Mouse (Mus musculus): ENCODE results near the gene Zfp398. TPM values are rescaled to one million over a fixed set of nuclear protein-coding genes. Genes with fewer than 3 reads are reported as not detected.

Zfp398 gene
- polyA plus RNA-seq, 1 experiment from 2014 or later: 8.2 TPM

GRCm38 (mm10) chr6:47811324-47811723 lies 24.1 kb upstream of the Zfp398 start:
- no peak for DNase-seq (ENCODE audit: extremely low spot score, low spot score)
- peaks cover 42% of the 10 kb centered on the region for H3K36me3 ChIP-seq (replicated peaks)
- H3K27me3 ChIP-seq (ENCODE audit: poor library complexity, severe bottlenecking): no peaks in the 10 kb centered on the region
- peak overlapping the region; percentile 77 for H3K4me3 ChIP-seq
- peaks cover 34% of the 10 kb centered on the region for H3K4me1 ChIP-seq
- peak overlapping the region; percentile 95 for H3K27ac ChIP-seq
- H3K9me3 ChIP-seq: no peaks in the 10 kb centered on the region
- 84% methylated on average over 5 of the region's 5 CpGs for WGBS

- no peaks in the 10 kb centered on the region for H3K27me3 ChIP-seq (ENCODE audit: poor library complexity, severe bottlenecking)
- DNase-seq (ENCODE audit: extremely low spot score, low spot score): no peak
- peak overlapping the region; percentile 77 for H3K4me3 ChIP-seq
- peaks cover 34% of the 10 kb centered on the region for H3K4me1 ChIP-seq
- no peaks in the 10 kb centered on the region for H3K9me3 ChIP-seq
- peak overlapping the region; percentile 95 for H3K27ac ChIP-seq
- 2% methylated on average over 17 of the region's 17 CpGs for WGBS
- H3K36me3 ChIP-seq (replicated peaks): peaks cover 34% of the 10 kb centered on the region
Measured at GRCm38 (mm10) chr6:47812271-47812915, 23.1 kb upstream of the Zfp398 start.

DNA sequence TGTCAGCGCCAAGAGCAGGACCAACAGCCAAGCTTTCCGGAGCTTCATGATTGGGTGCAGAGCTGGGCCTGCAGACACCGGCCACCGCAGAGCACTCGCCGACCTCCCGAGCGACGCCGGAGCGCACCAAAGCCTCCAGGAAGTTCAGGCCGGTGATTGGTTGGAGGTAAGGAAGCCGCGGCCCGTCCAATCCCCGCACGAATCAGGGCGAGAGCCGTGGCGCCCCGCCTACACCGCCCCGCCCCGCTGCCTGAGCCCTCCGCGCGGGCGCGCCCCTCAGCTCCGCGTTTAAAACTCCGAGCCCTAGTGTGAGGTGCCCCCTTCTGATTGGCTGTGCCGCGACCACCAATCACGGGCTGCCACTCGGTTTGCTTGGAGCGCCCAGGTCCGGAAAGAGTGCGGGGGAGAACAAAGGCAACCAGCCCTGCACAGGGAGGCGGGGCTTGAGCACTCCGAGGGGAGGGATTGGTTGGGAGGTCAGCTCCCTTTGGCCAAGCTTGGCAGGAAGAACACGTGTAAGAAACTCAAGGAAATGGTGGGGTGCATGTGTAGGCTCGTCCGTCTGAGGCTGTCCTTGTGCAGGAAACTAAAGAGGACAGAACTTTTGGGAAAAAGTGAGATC lies 22.1 kb upstream of the Zfp398 start, which contains the start of gene Pdia4:
Gene Pdia4, minus strand, starts transcription at position 174 of the 622 bp plus-strand sequence.
- H3K27ac ChIP-seq: peak within 1 kb of the TSS; percentile 95
- DNase-seq (ENCODE audit: extremely low spot score, low spot score): peak; percentile 100
- no peaks in the 10 kb centered on the region for H3K27me3 ChIP-seq (ENCODE audit: poor library complexity, severe bottlenecking)
- peaks cover 33% of the 10 kb centered on the region for H3K36me3 ChIP-seq (replicated peaks)
- peak within 1 kb of the TSS; percentile 77 for H3K4me3 ChIP-seq
- H3K4me1 ChIP-seq: peaks cover 34% of the 10 kb centered on the region
- H3K9me3 ChIP-seq: no peaks in the 10 kb centered on the region
- WGBS: under 1% methylated on average over 44 of the region's 44 CpGs

DNA sequence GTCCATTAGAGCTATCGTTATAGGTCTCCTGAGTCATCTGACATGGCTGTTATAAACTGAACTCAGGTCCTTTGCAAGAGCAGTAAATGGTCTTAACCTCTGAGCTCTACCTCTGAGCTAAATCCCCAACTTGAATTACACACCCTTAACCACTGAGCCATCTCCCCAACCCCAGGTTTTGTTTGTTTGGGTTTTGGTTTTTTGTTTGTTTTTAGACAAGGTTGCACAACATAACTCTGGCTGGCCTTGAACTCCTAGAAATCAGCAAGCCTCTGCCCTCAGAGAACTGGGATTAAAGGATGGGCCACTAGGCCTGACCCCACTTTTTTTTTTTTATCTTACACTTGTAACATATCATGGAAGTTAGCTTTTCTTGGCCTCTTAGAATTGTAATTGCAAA lies 19.3 kb upstream of the Zfp398 start:
- H3K9me3 ChIP-seq: no peaks in the 10 kb centered on the region
- no peak overlapping the region for H3K4me3 ChIP-seq
- no peaks in the 10 kb centered on the region for H3K27me3 ChIP-seq (ENCODE audit: poor library complexity, severe bottlenecking)
- peaks cover 16% of the 10 kb centered on the region for H3K4me1 ChIP-seq
- no peak overlapping the region for H3K27ac ChIP-seq
- 92% methylated on average over 1 of the region's 1 CpGs for WGBS
- H3K36me3 ChIP-seq (replicated peaks): peaks cover 37% of the 10 kb centered on the region
- DNase-seq (ENCODE audit: extremely low spot score, low spot score): no peak

DNA sequence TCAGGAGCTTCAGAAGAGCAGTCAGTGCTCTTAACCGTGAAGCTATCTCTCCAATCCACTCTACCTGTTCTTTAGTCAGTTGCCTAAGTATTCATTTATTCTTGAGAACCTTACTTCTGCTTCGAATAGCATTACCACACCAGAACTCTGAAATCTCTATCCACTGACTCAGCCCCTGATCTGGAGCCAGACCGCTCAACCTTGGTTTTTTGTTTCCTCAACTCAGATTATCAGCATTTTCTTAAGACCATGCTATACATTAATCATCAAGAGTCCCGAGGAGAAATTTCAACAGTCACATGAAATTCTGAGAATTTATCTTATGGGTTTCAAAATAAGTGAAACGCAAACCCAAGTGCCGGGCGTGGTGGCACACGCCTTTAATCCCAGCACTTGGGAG lies 16.7 kb upstream of the Zfp398 start:
- H3K4me1 ChIP-seq: peaks cover 5% of the 10 kb centered on the region
- H3K4me3 ChIP-seq: no peak overlapping the region
- H3K9me3 ChIP-seq: no peaks in the 10 kb centered on the region
- no peak overlapping the region for H3K27ac ChIP-seq
- DNase-seq (ENCODE audit: extremely low spot score, low spot score): no peak
- H3K36me3 ChIP-seq (replicated peaks): peaks cover 61% of the 10 kb centered on the region
- WGBS: 95% methylated on average over 8 of the region's 8 CpGs
- H3K27me3 ChIP-seq (ENCODE audit: poor library complexity, severe bottlenecking): no peaks in the 10 kb centered on the region

DNA sequence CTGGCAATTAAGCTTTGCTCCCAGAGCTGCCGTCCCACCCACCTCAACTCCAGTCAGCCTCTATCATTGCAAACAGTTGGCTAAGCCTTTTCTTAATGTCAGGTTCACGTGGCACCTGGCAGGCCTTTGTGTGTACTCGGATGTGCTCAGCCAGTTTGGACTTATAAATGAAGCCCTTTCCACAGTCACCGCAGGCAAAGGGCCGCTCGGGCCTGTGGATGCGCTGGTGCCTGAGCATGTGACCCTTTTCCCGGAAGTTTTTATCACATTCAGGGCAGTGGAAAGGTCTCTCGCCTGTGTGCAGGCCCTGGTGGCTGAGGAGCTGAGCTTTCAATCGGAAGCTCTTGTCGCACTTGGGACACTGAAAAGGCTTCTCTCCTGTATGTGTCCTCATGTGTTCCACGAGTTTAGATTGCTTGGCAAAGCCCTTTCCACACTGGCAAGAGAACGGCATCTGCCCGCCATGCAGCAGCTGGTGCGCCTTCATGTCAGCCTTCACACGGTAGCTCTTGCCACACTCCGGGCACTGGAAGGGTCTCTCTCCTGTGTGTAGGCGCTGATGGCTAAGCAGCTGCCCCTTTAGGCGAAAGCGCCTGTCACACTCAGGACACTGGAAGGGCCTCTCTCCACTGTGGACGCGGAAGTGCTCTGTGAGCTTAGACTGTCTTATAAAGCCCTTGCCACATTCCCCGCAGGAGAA lies 15.7 kb upstream of the Zfp398 start:
- Histone ChIP-seq H3K4me1 (no peaks in the 10 kb centered on the region), H3K27me3 (ENCODE audit: poor library complexity, severe bottlenecking) (no peaks in the 10 kb centered on the region), H3K4me3 (no peak overlapping the region), H3K9me3 (no peaks in the 10 kb centered on the region), H3K36me3 (replicated peaks) (peaks cover 72% of the 10 kb centered on the region), H3K27ac (no peak overlapping the region)
- 94% methylated on average over 23 of the region's 23 CpGs for WGBS
- no peak for DNase-seq (ENCODE audit: extremely low spot score, low spot score)

GRCm38 (mm10) chr6:47821236-47821635 lies 14.2 kb upstream of the Zfp398 start:
- Histone ChIP-seq H3K27me3 (ENCODE audit: poor library complexity, severe bottlenecking) (no peaks in the 10 kb centered on the region), H3K27ac (no peak overlapping the region), H3K4me3 (no peak overlapping the region), H3K9me3 (no peaks in the 10 kb centered on the region), H3K36me3 (replicated peaks) (peaks cover 86% of the 10 kb centered on the region), H3K4me1 (no peaks in the 10 kb centered on the region)
- WGBS: 90% methylated on average over 5 of the region's 5 CpGs
- DNase-seq (ENCODE audit: extremely low spot score, low spot score): no peak

GRCm38 (mm10) chr6:47821776-47822175 lies 13.7 kb upstream of the Zfp398 start:
- no peak for DNase-seq (ENCODE audit: extremely low spot score, low spot score)
- 92% methylated on average over 6 of the region's 6 CpGs for WGBS
- H3K9me3 ChIP-seq: no peaks in the 10 kb centered on the region
- H3K27me3 ChIP-seq (ENCODE audit: poor library complexity, severe bottlenecking): no peaks in the 10 kb centered on the region
- H3K27ac ChIP-seq: no peak overlapping the region
- no peaks in the 10 kb centered on the region for H3K4me1 ChIP-seq
- no peak overlapping the region for H3K4me3 ChIP-seq
- H3K36me3 ChIP-seq (replicated peaks): peaks cover 86% of the 10 kb centered on the region

GRCm38 (mm10) chr6:47824241-47824640 lies 11.2 kb upstream of the Zfp398 start:
- no peak for DNase-seq (ENCODE audit: extremely low spot score, low spot score)
- H3K4me1 ChIP-seq: peaks cover 7% of the 10 kb centered on the region
- WGBS: 64% methylated on average over 2 of the region's 2 CpGs
- no peak overlapping the region for H3K27ac ChIP-seq
- H3K4me3 ChIP-seq: no peak overlapping the region
- no peaks in the 10 kb centered on the region for H3K9me3 ChIP-seq
- H3K27me3 ChIP-seq (ENCODE audit: poor library complexity, severe bottlenecking): no peaks in the 10 kb centered on the region
- H3K36me3 ChIP-seq (replicated peaks): peaks cover 70% of the 10 kb centered on the region

- no peaks in the 10 kb centered on the region for H3K27me3 ChIP-seq (ENCODE audit: poor library complexity, severe bottlenecking)
- DNase-seq (ENCODE audit: extremely low spot score, low spot score): no peak
- H3K36me3 ChIP-seq (replicated peaks): peaks cover 39% of the 10 kb centered on the region
- no peaks in the 10 kb centered on the region for H3K9me3 ChIP-seq
- H3K4me1 ChIP-seq: peaks cover 18% of the 10 kb centered on the region
- no peak overlapping the region for H3K4me3 ChIP-seq
- no peak overlapping the region for H3K27ac ChIP-seq
- 97% methylated on average over 4 of the region's 4 CpGs for WGBS
Measured at GRCm38 (mm10) chr6:47827462-47827861, 8.0 kb upstream of the Zfp398 start.

DNA sequence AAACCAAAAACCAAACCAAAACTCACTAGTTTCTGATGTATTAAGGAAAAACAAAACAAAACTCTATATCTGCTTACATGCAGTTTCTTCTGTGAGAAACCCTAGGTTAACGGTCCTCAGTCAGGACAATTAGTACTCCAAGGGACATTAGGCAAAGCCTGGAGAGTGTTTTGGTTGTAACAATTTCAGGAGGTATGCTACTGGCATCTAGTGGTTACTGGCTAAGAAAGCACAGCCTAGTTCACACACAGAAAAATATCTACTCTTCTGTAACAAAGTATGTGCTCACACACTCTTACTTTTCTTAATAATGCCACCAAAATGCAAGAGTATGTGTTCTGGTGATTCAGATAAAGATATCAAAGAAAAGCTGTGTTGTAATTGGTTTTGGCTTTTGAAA lies 6.5 kb upstream of the Zfp398 start:
- H3K9me3 ChIP-seq: no peaks in the 10 kb centered on the region
- H3K4me3 ChIP-seq: peak overlapping the region; percentile 88; the same call in 1 of the 2 replicates
- no peak overlapping the region for H3K27ac ChIP-seq
- WGBS: 47% methylated on average over 1 of the region's 1 CpGs
- peaks cover 18% of the 10 kb centered on the region for H3K4me1 ChIP-seq
- H3K36me3 ChIP-seq (replicated peaks): peaks cover 25% of the 10 kb centered on the region
- no peak for DNase-seq (ENCODE audit: extremely low spot score, low spot score)
- no peaks in the 10 kb centered on the region for H3K27me3 ChIP-seq (ENCODE audit: poor library complexity, severe bottlenecking)

DNA sequence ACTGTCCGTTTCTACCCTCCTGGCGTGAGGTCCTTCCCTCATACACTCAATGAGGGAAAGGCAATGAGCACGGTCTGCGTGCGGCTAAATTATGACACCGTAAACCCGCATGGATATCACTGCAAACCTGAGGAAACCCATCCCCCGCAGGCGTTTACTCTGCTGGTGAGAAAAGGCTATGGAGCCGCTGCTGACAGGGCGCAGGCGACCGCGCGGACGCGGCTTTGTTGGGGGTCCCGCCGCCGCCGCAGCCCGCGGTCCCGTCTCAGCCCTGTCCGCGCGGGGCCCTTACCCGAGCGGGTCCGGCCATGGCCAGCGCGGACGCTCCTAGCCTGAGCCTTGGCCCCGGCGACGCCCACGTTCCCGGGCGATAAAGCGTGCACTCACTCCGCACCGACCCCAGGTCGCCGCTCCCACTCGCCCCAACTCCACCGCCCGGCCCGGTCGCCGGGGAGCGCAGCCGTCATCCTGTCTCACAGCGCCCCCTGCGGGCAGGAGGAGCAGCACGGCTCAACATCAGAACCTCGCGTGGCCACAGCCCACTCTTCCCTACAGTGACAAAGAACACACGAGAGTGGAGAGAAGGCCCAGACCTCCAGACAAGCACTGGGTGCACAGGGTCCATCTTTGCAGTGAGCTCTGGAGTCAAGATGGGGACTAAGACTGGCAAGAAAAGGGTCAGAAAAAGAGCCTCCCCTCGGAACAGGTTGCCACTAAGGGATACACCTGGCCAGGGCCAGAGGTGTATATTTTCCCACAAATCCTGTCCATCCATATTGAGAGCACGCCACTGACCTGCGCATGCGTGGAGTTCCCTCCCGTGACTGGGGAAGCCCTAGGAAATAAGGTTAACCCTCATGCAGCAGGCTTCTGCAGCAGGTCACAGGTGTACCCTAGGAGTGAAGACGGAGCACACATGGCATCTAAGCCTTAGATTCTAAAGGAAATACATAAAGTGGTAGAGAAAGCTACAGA lies 5.1 kb upstream of the Zfp398 start, which contains the start of gene Zfp786:
Gene Zfp786, minus strand, starts transcription at position 764 of the 975 bp plus-strand sequence.
- Histone ChIP-seq H3K4me1 (peaks cover 18% of the 10 kb centered on the region), H3K27me3 (ENCODE audit: poor library complexity, severe bottlenecking) (no peaks in the 10 kb centered on the region), H3K4me3 (peak within 1 kb of the TSS; percentile 88), H3K27ac (peak within 1 kb of the TSS; percentile 96), H3K36me3 (replicated peaks) (peaks cover 11% of the 10 kb centered on the region), H3K9me3 (no peaks in the 10 kb centered on the region)
- WGBS: 2% methylated on average over 64 of the region's 64 CpGs
- DNase-seq (ENCODE audit: extremely low spot score, low spot score): peak; percentile 91
